Mouse (Mus musculus) myocyte (in vitro differentiated cells): ENCODE measurements around the gene Morn1. TPM values are rescaled to one million over a fixed set of nuclear protein-coding genes. Genes with fewer than 3 reads are reported as not detected.

ENCODE experiments used
- H3K27me3 ChIP-seq: one replicate; pipeline ENCODE4 v1.6.1; 2011; ENCODE audit not compliant: control insufficient read depth, insufficient read depth, insufficient read length
- H3K36me3 ChIP-seq: one replicate; pipeline ENCODE4 v1.6.1; 2011; ENCODE audit not compliant: control insufficient read depth, insufficient read depth
- H3K4me2 ChIP-seq: one replicate; pipeline ENCODE4 v1.6.1; 2011; ENCODE audit warnings: low read depth, control low read depth
- H3K4me3 ChIP-seq: one replicate; pipeline ENCODE4 v1.5.1; 2011; ENCODE audit warnings: mild to moderate bottlenecking, control low read depth, moderate library complexity
- H3K79me2 ChIP-seq: one replicate; pipeline ENCODE4 v1.6.1; 2011; ENCODE audit not compliant: control insufficient read depth, insufficient read depth
- H3ac ChIP-seq: one replicate; pipeline ENCODE4 v1.6.1; 2011; ENCODE audit not compliant: control insufficient read depth, insufficient read length
- CEBPB ChIP-seq: IDR thresholded peaks from 2 replicates; pipeline ENCODE4 v1.6.1; 2011; ENCODE audit warnings: mild to moderate bottlenecking, moderate library complexity; ENCODE audit not compliant: poor library complexity, insufficient read depth, severe bottlenecking
- E2F4 ChIP-seq: IDR thresholded peaks from one replicate; pipeline ENCODE4 v1.6.1; 2011; ENCODE audit warnings: mild to moderate bottlenecking, control low read depth, moderate library complexity; ENCODE audit not compliant: insufficient read depth
- MAX ChIP-seq: IDR thresholded peaks from one replicate; pipeline ENCODE4 v1.6.1; 2011; ENCODE audit warnings: low read depth, mild to moderate bottlenecking, control low read depth
- MYOD1 ChIP-seq, 3 experiments: IDR thresholded peaks; one replicate each; pipeline ENCODE4 v1.6.1; 2011; ENCODE audit warnings: control low read depth in 2 of 3, low read depth in 2 of 3, mild to moderate bottlenecking in 2 of 3, moderate library complexity in 1 of 3; ENCODE audit not compliant: insufficient read length in 2 of 3, control insufficient read depth in 1 of 3
- MYOG ChIP-seq, 3 experiments: IDR thresholded peaks; one replicate each; pipeline ENCODE4 v1.6.1; 2011; ENCODE audit warnings: control low read depth in 2 of 3, low read depth in 2 of 3, mild to moderate bottlenecking in 2 of 3; ENCODE audit not compliant: insufficient read length in 2 of 3, control insufficient read depth in 1 of 3, insufficient read depth in 1 of 3
- POLR2A ChIP-seq: IDR thresholded peaks from one replicate; pipeline ENCODE4 v1.6.1; 2011; ENCODE audit warnings: low read depth, mild to moderate bottlenecking, control low read depth, moderate library complexity; ENCODE audit not compliant: insufficient read length
- POLR2AphosphoS2 ChIP-seq: IDR thresholded peaks from one replicate; pipeline ENCODE4 v1.6.1; 2011; ENCODE audit warnings: low read depth, control low read depth; ENCODE audit not compliant: insufficient read length
- REST ChIP-seq: IDR thresholded peaks from one replicate; pipeline ENCODE4 v1.6.1; 2011; ENCODE audit warnings: mild to moderate bottlenecking, control low read depth, moderate library complexity; ENCODE audit not compliant: insufficient read depth, insufficient read length
- SRF ChIP-seq: IDR thresholded peaks from one replicate; pipeline ENCODE4 v1.6.1; 2011; ENCODE audit warnings: low read depth; ENCODE audit not compliant: control insufficient read depth, insufficient read length
- TCF12 ChIP-seq: IDR thresholded peaks from one replicate; pipeline ENCODE4 v1.6.1; 2011; ENCODE audit warnings: mild to moderate bottlenecking, control low read depth; ENCODE audit not compliant: poor library complexity, insufficient read depth, severe bottlenecking
- TCF3 ChIP-seq: IDR thresholded peaks from one replicate; pipeline ENCODE4 v1.6.1; 2011; ENCODE audit warnings: low read depth, control low read depth; ENCODE audit not compliant: insufficient read length
- USF1 ChIP-seq: IDR thresholded peaks from one replicate; pipeline ENCODE4 v1.6.1; 2011; ENCODE audit warnings: low read depth, mild to moderate bottlenecking, control low read depth, moderate library complexity
- polyA plus RNA-seq: library from polyadenylated mRNA; unstranded; fragments of >200 nt; fragmentation: generic; extraction: Trizol; gene quantifications from one replicate; pipeline ENCODE4 v1.2.1, GENCODE M21; 2012; ENCODE audit warnings: missing spikeins

The Morn1 gene
- polyA plus RNA-seq, 1 experiment: 2.6 TPM

DNA sequence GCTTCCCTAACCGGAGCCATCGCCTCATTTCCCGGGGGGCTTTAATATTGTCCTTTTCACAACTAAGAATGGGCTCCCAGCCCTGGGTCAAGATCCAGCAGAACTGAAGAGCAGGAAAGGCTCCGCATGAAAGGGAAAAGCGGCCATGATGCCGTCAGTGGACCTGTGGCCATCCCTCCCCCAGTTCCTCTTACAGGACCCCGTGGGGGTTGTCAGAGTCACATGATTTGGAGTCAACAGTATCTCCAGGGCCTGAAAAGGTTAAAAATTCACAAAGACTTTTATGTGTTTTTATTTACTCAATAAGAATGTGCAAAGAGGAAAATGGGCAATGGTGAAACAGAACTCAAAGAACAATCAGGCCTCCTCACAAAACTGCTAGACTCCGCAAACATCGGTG is 99.5 kb downstream of the Morn1 start:
- Histone ChIP-seq H3K79me2 (peaks cover 92% of the 10 kb centered on the region), H3K4me3 (no peak overlapping the region), H3K36me3 (peaks cover 10% of the 10 kb centered on the region), H3K27me3 (no peaks in the 10 kb centered on the region), H3K4me2 (no peak overlapping the region), H3ac (no peak overlapping the region)
- TF ChIP-seq TCF3: no peak

DNA sequence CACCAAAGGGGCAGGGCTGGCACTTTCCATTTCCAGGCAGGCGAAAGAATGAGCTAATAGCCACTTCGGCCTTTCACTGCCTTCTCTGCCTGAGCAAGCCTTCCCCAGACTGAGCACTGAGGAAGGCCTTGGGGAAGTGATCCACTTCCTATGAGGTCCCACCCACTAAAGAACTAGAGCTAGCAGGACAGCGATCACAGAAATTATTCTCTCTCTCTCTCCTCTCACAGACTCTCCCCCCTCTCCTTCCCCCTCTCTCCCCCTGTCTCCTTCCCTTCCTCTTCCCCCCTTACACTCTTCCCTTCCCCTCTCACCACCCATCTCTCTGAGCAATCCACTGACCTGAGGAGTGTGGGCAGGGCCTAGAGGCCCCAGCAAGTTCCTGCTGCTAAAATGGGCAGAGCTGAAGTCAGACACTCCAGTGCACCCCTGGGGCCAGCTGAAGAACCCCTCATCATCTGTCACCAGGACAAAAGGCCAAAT is 100.9 kb downstream of the Morn1 start:
- Histone ChIP-seq H3K79me2 (peaks cover 100% of the 10 kb centered on the region), H3K27me3 (no peaks in the 10 kb centered on the region), H3K36me3 (peaks cover 10% of the 10 kb centered on the region), H3K4me3 (no peak overlapping the region), H3ac (no peak overlapping the region), H3K4me2 (no peak overlapping the region)
- no peak for TF ChIP-seq E2F4

DNA sequence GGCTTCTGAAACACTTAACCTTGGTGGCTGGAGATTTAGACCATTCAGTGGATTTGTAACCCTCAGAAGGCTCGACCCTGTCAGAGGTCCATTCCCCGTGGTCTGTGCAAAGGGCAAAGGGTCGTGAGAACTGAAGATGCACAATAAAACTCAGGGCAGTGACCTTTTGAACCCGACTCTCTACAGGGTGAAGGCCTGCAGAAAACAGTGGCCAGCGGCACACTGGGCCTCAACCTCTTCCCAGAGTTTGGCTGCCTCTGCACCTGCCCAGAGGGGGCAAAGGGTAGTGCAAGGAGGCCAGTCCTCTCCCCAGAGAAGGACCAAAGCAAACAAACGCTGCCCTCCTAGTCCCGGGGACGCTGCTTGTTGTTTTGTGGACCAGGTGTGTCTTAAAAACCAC is 102.0 kb downstream of the Morn1 start:
- Histone ChIP-seq H3K36me3 (peaks cover 10% of the 10 kb centered on the region), H3K4me3 (no peak overlapping the region), H3K27me3 (no peaks in the 10 kb centered on the region), H3ac (no peak overlapping the region), H3K4me2 (no peak overlapping the region), H3K79me2 (peaks cover 100% of the 10 kb centered on the region)
- TF ChIP-seq POLR2AphosphoS2: no peak
- no peak for TF ChIP-seq TCF12
- TF ChIP-seq POLR2A: no peak
- peak in 1 of 3 experiments; percentile 11 for TF ChIP-seq MYOG (IDR thresholded peaks at IDR 0.05; ENCODE audit: control insufficient read depth in 1 of 3, insufficient read depth in 1 of 3, insufficient read length in 2 of 3, low read depth in 2 of 3)
- no peak for TF ChIP-seq SRF

DNA sequence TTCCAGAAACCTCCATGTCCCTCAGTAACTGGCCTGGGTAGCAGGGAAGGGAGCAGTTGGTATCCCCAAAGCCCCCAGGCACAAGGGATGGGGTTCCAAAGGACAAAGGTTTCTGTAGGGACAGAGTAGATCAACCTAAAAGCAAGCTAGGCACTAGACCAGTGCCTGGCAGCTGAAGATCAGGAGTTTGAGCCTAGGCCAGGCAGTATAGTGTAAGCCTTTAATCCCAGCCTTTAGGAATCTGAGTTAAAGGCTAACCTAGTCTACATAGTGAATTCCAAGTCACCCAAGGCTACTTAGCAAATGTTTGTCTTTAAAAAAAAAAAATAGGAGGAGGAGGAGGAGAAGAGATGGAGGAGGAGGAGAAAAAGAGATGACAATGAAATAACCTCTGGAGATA is 102.4 kb downstream of the Morn1 start:
- Histone ChIP-seq H3K4me2 (no peak overlapping the region), H3K36me3 (peaks cover 10% of the 10 kb centered on the region), H3K27me3 (no peaks in the 10 kb centered on the region), H3K4me3 (no peak overlapping the region), H3K79me2 (peaks cover 100% of the 10 kb centered on the region), H3ac (no peak overlapping the region)
- TF ChIP-seq TCF3 (no peak), POLR2AphosphoS2 (no peak), REST (no peak)

DNA sequence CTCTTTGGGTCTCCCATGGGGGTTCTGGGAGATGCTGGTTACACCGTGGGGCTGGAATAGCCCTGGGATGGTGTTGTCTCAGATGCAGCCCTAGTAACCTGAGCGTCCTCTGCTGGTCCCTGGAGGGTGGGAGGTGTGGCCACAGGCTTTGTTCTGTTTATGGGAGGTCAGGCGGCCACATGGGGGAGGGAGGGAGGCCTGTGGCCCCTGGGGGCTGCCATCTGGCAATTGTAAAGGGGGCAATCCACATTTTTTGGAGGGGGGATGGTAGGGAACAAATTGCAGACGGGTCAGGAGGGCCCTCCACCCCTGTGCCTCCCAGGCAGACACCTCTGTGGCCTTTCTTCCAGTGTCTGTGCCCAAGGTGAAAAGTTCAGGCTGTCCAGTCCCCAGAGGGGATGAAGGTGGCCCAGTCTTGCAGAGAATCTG is 103.3 kb downstream of the Morn1 start:
- Histone ChIP-seq H3K4me3 (no peak overlapping the region), H3K36me3 (peaks cover 10% of the 10 kb centered on the region), H3K79me2 (peaks cover 100% of the 10 kb centered on the region), H3K27me3 (no peaks in the 10 kb centered on the region), H3K4me2 (peak overlapping the region; percentile 7), H3ac (no peak overlapping the region)
- no peak for TF ChIP-seq POLR2A
- no peak for TF ChIP-seq REST
- no peak for TF ChIP-seq POLR2AphosphoS2
- TF ChIP-seq USF1: no peak
- TF ChIP-seq MYOG (IDR thresholded peaks at IDR 0.05; ENCODE audit: control insufficient read depth in 1 of 3, insufficient read depth in 1 of 3, insufficient read length in 2 of 3, low read depth in 2 of 3): peak in 1 of 3 experiments; percentile 22
- TF ChIP-seq E2F4: no peak
- no peak for TF ChIP-seq CEBPB
- no peak for TF ChIP-seq MAX
- no peak for TF ChIP-seq TCF3

DNA sequence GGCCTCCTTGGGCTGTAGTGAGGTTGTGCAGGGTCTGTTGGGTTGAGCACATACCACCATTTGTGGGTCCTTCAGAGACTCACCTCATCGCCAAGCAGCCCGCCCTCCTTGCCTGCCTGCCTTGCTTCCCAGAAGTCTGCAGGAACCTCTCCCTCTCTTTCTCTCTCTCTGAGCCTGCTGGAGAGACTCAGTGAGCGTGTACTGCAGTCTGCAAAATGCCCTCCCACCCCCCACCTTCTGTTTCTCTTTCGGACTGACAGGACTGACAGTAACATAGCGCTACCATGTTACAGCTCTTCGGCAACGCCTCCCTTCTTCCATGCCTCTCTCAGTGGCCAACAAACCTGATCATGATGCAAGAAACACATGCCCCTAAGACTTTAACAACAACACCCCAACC is 103.9 kb downstream of the Morn1 start:
- Histone ChIP-seq H3ac (no peak overlapping the region), H3K4me2 (no peak overlapping the region), H3K4me3 (no peak overlapping the region), H3K79me2 (peaks cover 100% of the 10 kb centered on the region), H3K27me3 (no peaks in the 10 kb centered on the region), H3K36me3 (peaks cover 10% of the 10 kb centered on the region)
- no peak for TF ChIP-seq MYOD1 (IDR thresholded peaks at IDR 0.05; ENCODE audit: control insufficient read depth in 1 of 3, insufficient read length in 2 of 3, low read depth in 2 of 3)

Other genes starting within 250 kb of the Morn1 start
- gene Ttc34, start 249.1 kb upstream of the Morn1 start, polyA plus RNA-seq: not detected
- 0.52 TPM for gene Mmel1, start 217.0 kb upstream of the Morn1 start, polyA plus RNA-seq
- gene Fam213b, start 187.4 kb upstream of the Morn1 start, polyA plus RNA-seq: 5.7 TPM
- gene Tnfrsf14, start 158.0 kb upstream of the Morn1 start, polyA plus RNA-seq: 0.43 TPM
- gene Hes5, start 125.7 kb upstream of the Morn1 start, polyA plus RNA-seq: not detected
- 21.0 TPM for gene Pank4, start 122.5 kb upstream of the Morn1 start, polyA plus RNA-seq
- 0.06 TPM for gene Plch2, start 29.8 kb upstream of the Morn1 start, polyA plus RNA-seq
- 12.4 TPM for gene Pex10, start 19.6 kb upstream of the Morn1 start, polyA plus RNA-seq
- gene Rer1, start 195 bp upstream of the Morn1 start, polyA plus RNA-seq: 117 TPM
- gene Ski, start 136.0 kb downstream of the Morn1 start, polyA plus RNA-seq: 54.5 TPM
- 40.4 TPM for gene Faap20, start 163.2 kb downstream of the Morn1 start, polyA plus RNA-seq